Mouse (Mus musculus): ENCODE data around the gene Slc23a4.

Gene Slc23a4

DNA sequence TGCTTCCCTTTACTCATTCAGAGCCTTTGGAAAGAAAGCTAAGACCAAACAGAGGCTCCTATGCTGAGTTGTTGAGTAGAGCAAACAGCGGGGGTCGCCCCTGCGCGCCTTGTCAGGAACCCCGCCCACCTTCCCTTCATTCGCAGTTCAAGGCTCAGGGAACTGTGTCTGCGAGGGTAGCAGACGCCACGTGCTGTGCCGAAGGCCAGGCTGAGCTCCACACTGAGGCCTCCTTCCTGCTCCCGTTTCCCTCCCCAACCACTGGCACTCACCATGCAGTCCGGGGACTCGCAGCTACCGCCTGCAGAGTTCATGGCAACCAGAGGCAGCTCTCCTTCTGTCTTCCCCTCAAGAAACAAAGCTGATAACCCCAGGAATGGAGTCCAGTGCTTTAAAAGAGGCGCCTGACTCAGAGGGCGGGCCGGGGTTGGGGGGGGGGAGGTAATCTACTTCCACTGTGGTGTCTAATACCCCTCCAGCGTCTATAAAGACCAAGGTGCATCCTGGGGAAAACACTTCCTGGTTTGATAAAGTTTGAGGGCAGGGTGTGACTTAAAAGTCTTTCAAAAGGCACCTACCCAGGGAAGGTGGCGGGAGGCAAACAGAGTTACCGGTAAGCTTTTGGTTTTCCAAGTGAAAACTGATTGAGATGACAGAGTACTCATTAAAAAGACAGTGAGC, at the start of gene Slc23a4:
Gene Slc23a4 (minus strand): TSS at position 324 of the 681 bp plus-strand sequence.
- peak; percentile 41 for DNase-seq (ENCODE audit: low read depth)

DNA sequence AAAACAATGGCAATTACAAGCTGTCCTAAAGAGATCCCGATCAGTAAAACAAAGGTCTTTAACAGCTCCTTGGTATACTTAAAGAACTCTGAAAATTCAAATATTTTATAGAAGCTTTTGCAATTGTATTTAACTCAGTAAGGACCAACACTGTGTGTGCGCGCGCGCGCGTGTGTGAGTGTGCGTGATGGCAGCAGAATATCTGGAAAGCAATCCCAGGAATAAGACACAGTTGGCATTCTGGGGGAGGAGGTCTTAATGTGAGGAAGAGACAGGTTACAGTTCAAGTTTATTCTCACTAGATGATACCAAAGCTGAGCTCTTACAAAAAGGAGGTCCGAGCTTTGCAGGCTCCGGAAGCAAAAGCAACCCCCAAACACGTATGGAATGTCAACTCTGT, 45.1 kb upstream of the Slc23a4 start:
- DNase-seq (ENCODE audit: low read depth) = no peak

DNA sequence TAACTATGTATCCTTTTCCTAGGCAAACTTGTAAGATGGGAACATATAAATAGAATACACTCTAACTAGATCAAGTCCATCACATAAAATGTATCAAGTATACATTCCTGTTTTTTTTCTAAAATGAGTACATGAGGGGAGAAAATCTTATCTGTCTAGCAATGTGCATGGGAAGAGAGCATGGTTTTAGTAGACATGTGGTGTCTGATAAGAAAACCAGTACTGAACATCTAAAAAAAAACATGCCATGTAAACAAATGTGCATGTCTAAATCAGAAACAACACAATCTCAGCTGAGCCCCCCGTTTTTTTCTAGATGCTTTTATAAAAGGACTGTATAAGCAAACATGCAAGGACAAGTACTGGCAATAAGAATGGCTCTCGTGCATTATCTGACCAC, 44.5 kb upstream of the Slc23a4 start:
- no peak for DNase-seq (ENCODE audit: low read depth)

DNA sequence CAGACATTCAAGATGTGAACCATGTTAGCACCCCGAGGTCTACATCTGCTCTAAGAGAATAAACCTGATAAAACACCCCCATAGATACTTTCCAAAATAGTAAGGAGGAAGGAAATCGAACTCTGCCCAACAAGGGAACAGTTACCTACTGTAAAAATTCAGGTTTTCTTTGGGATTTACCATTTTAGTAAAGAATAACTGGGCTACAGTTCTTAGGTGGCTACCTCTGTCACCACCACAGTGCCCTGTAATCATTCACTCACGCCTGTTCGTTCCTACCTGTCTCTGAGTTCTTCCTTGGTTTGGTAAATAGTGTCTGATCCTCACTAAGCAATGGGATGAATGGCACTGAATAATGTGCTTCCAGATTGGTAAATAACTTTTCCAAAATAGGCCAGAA, 42.6 kb upstream of the Slc23a4 start:
- DNase-seq (ENCODE audit: low read depth) = no peak

DNA sequence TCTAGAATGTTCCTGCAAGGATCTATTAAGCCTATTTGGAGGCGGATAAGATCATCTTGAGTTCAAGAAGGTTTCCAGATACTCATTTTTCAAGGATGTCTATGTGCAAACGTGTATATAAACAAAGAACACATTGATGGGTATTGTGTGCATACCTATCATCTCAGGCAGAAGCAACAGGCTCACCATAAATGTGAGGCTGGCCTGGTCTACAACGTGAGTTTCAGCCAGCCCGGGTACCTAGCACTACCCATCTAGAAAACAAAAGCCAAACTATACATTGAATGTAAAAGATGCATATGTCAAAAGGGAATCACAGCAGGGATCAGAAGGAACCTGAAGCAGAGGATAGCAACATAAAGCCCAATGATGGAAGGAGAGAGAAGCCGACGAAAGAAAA, 42.0 kb upstream of the Slc23a4 start:
- DNase-seq (ENCODE audit: low read depth) = no peak

DNA sequence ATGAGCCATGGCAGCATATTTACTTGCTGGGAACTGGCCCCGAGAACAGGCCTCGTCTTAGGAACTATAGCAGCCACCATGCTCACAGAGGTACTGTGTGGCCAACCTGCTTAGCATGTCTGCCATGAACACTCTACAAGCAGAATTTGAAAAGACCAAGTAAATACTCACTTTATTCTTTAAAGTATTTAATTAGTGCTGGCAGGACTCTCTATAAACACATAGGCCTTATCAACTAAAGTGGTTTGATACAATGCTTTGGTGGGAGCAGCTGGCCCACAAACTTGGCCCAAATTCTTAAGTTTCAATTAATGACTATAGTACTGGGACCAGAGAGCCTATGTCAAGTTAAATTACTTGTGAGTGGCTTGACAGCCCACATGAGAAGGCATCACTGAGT, 39.8 kb upstream of the Slc23a4 start:
- DNase-seq (ENCODE audit: low read depth) = no peak

DNA sequence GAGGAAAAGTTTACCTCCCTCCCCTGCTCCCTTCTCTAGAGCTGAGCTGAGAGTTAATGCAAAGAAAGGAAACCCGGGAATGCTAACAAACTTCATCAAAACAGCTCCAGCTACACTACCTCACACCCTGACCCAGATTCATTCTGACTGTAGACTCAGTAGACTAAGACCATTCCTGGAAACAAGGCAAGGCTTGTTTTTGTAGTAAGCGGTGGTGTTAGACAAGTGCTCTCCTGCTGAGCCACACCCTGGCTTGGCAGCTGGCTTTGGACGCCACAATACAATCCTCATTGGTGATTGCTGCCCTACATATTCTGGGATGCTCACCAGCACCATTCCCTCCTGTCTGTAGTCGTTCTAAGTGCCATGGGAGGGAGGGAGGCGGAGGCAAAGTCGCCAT, 39.1 kb upstream of the Slc23a4 start:
- no peak for DNase-seq (ENCODE audit: low read depth)

DNA sequence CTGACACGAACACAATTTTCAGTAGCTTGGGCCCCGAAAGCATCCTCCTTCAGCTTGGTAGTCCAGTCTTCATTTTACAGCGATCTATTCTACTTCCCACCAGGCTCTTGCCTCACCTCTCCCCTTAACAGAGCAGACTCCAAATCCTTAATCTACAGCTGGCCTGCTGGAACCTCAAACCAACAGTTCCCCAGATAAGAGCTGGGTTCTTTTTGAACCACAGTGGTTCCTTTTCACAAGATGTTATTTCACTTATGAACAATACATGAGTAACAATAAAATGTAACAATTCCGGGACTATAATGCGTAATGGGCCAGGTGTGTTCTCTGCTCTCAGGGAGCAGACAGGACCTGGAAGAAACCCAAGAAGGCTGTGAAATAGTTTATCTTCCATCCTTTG, 28.4 kb upstream of the Slc23a4 start:
- no peak for DNase-seq (ENCODE audit: low read depth)

DNA sequence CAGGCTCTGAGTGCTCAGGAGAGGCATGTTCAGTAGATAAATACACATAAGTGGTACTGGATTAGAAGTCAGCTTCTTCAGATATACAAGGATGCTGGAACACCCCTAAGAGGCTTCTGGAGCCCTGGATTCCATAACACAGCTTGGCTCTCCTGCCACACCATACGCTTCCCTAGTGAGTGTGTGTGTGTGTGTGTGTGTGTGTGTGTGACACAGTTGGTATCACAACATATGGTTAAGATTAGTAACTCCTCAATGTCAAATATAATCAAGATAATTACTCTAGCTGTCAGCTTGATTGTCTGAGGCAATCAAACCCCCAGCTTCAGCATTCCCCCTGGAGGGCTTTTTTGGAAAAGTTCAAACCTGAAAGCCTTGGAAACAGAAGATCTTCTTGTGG, 23.7 kb upstream of the Slc23a4 start:
- DNase-seq (ENCODE audit: low read depth) = no peak

DNA sequence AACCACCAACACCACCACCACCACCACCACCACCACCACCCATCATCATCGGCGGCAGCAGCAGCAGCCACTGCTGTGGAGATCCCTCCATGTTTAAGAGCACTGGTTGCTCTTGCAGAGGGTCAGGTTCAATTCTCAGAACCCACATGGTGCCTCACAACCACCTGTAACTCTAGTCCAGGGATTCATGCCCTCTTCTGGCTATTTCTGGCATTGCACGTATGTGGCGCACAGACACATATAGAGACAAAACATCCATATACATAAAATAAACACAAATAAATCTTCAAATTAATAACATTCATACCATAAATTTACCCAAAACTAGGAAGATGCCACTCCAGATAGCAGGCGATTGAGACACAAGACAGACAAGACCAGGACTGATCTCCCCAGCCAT, 22.5 kb upstream of the Slc23a4 start:
- DNase-seq (ENCODE audit: low read depth) = no peak

DNA sequence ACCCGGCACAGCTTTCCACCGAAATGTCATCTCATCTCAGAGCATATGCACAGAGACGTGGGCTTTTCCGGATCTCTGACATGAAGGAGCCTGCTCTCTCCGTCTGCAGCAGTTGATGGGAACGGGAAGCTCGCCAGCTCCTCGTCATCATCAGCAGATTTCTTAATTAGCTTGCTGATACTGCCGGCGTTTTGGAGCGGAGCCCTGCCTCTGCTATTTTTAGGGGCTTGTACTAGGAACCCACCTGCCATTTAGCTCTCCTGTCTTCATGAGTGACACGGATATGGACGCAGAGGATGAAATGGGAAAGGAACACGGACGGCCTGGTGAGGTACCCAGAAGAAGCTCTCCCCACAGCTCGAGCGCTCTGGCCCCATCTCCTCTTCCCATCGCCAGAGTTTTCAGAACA, 14.1 kb upstream of the Slc23a4 start:
- no peak for DNase-seq (ENCODE audit: low read depth)

DNA sequence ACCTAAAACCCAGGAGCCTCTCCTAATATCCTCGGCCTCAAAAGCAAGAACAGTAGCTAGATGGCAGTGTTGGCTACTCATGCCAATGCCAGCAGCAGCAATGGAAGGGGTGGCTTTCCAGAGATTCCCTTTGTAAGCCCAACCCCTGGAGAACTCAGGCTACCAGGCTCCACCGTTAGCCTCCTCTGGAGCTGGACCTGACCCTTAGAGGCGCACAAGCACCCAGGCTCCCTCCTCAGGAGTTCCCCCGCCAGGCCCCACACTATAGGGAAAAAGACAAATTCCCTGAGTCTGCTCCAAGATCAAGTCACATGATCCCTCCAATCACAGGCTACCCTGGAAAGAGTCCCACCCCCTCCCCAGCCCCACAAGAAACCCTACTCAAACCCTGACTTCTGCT, 10.9 kb upstream of the Slc23a4 start:
- no peak for DNase-seq (ENCODE audit: low read depth)

DNA sequence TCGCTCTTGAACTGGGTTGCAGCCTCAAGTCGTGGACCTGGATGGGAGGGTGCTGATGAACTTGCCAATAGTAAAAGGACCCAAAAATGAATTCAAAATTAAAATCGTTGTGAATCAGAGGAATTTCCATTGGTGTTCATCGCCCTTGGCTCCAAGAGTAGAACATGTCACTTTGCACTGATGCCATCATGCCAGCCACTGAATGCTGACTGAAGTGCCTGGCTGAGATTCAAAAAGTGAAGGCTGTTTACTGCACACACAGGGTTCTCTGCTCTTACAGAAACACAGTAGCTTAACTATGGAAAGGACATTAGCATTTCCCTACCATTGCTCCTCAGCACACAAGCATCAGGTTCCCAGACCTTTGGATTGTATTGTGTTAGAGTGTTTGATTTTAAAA, 8.3 kb upstream of the Slc23a4 start:
- no peak for DNase-seq (ENCODE audit: low read depth)

DNA sequence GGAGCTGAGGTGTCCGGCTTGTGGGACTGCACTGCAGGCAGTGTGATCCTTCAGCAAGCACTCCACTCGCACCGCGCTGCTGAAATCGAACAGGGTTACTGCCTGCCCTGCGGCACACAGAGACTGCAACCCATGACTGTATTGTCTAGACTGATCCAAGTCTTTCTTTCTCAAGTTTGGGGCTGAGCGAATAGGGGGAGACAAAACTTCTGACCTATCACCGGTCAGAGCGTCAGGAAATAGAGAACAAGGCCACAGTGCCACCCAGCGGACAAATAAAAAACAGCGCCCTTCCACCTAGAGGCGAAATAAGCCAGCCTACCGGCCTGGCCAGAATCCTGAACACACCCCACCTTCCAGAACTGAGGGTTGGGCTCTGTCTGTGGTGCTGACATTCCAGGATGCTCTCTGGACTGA, 7.1 kb upstream of the Slc23a4 start:
- peak; percentile 89 for DNase-seq (ENCODE audit: low read depth)

DNA sequence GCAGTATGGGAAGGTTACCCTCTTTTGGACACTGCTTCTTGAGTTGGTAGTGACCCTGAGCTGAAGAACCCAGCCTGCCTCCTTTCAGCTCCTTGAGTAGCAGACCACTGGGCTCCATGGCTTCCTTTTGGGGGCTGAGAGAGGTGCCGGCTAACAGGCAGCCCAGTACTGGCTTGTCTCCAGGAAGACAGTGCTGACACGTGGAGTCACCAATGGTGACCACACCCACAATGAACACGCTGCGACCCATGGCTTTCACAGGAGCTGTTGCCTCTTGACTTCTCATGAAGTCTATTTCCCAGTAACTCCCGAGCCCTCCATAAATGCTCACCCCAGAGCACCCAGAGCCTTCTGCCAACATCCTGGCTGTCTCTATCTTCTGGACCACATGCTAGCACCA, 6.5 kb upstream of the Slc23a4 start:
- DNase-seq (ENCODE audit: low read depth) = no peak

DNA sequence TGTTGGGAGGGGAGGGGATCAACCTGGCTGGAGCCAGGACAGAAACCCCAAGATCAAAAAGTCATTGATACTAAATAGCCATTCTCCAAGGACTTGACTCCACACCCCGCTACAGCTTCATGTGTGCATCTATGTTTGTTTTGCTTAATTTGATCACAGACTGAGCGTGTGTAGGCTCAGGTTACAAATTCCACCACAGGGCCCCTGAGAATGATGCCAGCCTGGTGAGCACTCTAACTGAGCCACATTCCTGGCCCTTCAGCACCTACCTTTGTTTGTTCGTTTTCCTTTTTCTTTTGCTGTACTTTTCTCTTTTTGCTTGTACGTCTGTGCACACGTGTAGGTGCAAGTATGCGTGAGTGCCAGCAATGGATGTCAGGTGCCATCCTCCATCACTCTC, 1.1 kb upstream of the Slc23a4 start:
- no peak for DNase-seq (ENCODE audit: low read depth)

DNA sequence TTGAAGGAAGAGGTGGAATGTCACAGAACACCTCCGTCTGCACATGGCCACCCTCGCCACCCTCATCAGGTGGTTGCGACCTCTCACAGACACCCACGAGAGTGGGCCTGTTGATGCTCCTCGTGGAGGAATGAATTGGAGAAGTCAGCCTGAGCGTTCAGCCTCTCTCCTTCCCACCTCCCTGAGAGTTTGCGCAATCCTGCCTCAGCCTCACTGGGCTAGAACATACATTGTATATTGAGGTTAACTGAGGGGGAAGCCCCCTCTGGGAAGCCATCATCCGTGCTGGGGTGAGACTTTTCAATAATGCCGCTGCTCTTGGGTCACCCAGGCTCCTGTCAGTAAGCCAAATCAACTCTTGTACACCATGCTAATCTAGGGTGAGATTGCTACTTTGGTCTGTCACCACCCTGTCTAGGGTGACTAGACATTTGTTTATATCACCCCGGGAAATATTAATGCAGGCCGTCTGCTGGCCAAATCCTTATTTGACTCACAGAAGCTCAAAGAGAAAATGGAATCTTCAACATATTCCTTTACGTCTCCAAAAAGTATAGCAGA, 1.0 kb downstream of the Slc23a4 start:
- DNase-seq (ENCODE audit: low read depth) = no peak

DNA sequence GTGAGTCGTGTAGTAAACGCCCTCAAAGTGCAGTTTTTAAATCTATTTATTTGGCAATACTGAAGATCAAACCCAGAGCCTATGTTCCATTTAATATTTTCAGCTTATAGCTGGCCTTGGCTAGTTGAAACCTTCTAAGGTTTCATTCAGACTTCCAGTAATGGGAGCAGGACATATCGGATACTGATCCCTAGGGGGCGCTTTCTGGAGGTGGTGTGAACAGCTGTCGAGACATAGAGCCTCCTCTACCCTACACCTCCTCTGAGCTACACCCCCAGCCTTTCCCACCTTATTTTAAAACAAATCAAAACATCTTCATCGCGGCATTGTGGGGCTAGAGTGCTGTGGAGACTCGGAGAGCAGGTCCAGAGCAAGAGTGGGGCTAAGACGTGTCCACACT, 7.5 kb downstream of the Slc23a4 start:
- no peak for DNase-seq (ENCODE audit: low read depth)

DNA sequence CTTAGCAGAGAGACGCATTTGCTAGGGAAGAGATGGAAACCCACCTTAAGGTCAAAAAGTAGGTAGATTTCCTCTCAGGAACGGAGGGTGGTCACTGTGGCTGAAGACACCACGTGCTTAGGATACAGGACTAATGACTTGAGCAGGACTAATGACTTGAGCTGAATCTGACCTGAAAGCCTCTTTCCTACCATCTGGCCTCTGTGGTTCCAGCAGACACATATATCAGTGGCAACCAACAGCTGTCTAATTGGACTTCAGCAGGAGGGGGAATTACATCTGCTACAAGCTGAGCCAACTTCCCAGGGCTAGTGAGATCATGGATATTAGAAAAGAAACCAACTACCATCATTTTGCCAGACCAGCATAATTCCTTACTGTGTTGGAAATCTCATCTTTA, 8.9 kb downstream of the Slc23a4 start:
- DNase-seq (ENCODE audit: low read depth) = no peak

DNA sequence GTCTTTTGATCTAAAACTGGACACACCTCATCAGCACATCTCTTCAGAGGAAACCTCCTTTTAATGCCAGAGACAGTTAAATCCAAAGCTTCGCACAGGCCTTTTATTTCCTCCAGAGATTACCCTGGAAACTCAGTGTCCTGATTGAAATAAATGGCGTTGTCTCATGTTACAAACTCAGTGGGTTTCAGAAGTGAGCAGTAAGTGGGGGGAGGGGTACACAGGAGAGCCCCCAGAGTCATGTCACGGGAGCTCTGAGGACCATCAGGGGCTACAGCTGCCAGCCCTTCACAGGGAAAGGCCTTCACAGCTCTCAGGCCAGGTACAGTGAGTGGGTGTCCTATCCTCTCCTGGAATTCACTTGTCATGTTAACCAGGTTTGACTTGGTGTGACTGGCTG, 17.0 kb downstream of the Slc23a4 start:
- DNase-seq (ENCODE audit: low read depth) = no peak

DNA sequence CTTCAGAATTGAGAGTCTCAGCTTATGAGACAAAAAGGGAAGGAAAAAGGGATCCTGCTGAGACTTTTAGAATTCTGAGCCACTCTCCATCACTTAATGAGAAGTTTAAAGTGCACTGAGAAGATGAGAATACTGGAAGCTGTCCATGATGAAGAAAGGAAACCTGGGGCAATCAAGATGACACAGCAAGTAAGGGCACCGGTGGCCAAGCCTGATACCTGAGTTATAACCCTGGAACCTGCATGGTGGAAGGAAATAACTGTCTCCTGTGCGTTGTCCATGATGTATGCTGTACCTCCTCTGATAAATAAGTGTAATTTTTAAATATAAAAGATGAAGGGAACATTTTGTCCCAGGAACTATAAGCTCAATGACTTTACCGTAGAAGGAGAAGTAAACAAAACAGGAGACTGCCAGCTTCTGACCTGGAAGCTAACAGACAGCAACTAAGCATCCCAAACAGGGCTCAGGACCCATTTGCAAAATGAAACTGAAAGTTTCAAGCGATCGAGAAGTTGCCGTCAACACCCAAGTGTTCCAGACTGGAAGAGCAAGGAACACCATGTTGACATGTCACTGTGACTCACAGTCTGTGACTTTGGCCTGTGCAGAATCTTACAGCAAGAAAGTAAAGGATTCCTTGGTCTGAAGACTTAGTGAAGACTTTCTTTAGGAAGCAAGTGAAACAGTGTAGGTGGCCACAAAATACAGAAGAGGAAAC, 22.2 kb downstream of the Slc23a4 start:
- DNase-seq (ENCODE audit: low read depth) = peak; percentile 35

DNA sequence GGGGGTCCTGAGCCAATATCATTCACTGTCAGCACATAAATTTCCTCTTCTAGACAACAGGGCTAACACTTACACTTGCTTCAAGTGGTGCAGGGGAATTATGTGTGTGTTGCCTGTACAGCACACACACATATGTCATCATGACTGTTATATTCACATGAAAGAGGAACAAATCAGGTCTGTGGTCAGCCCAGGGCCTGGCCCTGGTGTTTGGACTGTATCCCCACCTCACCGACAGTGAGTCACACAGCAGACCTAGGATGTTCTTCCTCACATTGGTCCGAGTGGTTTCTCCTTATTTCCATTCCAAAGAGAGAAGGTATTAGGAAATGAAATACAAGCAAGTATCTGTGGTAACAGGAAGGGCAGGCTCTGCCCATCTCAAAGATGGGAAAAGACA, 23.7 kb downstream of the Slc23a4 start:
- no peak for DNase-seq (ENCODE audit: low read depth)

DNA sequence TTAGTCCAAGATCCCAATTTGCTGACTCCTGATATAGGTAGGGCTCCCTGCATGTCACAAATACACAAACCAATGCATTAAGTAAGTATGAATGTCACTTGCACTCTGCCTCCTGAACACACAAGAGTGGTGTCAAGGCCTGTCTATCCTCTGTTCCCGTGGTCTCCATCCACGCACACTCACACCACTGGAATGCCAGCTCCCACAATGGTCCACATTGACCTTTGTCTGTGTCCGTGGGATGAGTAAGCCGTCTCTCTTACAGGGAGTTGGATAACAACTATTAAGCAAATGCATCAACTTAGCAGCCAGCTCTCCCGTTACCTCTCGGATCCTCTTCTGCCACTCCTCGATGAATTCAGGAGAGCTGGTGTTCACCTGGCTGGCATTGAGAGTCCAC, 29.1 kb downstream of the Slc23a4 start:
- no peak for DNase-seq (ENCODE audit: low read depth)

DNA sequence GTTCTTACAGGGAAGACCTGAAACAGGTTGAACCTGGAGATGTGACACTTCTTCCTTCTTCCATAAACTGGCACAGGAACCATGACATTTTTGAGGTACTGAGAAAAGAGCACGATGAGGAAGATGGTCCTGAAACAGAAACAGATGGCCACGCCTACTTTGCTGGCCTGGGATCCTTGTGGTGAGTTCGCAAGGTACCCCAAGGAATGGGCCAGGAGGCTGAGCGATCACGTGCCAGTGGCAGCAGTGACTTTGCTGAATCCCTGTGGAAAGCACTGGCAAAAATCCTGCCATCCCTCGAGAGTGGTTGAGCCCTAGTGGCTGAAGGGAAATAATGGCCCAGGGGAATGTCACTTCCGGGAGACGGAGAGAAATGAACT, 32.4 kb downstream of the Slc23a4 start:
- no peak for DNase-seq (ENCODE audit: low read depth)

Measured in naive thymus-derived CD4-positive, alpha-beta T cell, adult 2 months (primary cell).